In genomic region chr11:113803321-113803941, GRCm38 (mm10) we compare ENCODE assay signal across 10 mouse cellular contexts. TPM values are rescaled to one million over a fixed set of nuclear protein-coding genes. Genes with fewer than 3 reads are reported as not detected.
DNase-seq lines count a peak whose midpoint lies in the region; ATAC-seq and TF ChIP-seq lines count a peak whose summit lies in the region.
"Had no signal": no experiment of that assay in that cellular context is flagged by ENCODE, and none has a peak within 500 bp of the region (broad histone marks: within the 10 kb centered on the region; RNA-seq: fewer than 3 reads in every experiment).

No protein-coding gene starts in this region.

- no peaks in the 10 kb centered on the region for H3K9me3 ChIP-seq in lung, embryonic 14.5 days (ENCODE audit: low read depth, low read length)
- no peaks in the 10 kb centered on the region for H3K9me3 ChIP-seq in limb, embryonic 10.5 days (replicated peaks)
- H3K9me3 ChIP-seq in intestine, embryonic 15.5 days, result no peaks in the 10 kb centered on the region
- H3K9me3 ChIP-seq: heart, embryonic 13.5 days had no signal

- H3K4me1 ChIP-seq in lung, embryonic 14.5 days (ENCODE audit: insufficient read depth), result peaks cover 42% of the 10 kb centered on the region
- peaks cover 41% of the 10 kb centered on the region for H3K4me1 ChIP-seq in limb, embryonic 10.5 days
- peaks cover 34% of the 10 kb centered on the region for H3K4me1 ChIP-seq in intestine, embryonic 15.5 days (replicated peaks)

- no peak for TF ChIP-seq CTCF in lung, embryonic 14.5 days (IDR thresholded peaks at IDR 0.05; ENCODE audit: low read depth)

- no peak for ATAC-seq in lung, embryonic 14.5 days (ENCODE audit: insufficient read depth)
- no peak for ATAC-seq in intestine, embryonic 15.5 days
- ATAC-seq in erythroblast, adult 5-6 weeks (replicated peaks; ENCODE audit: low FRiP score, poor library complexity, severe bottlenecking), result no peak

- no peak overlapping the region for H3K4me2 ChIP-seq in lung, embryonic 14.5 days
- no peak overlapping the region for H3K4me2 ChIP-seq in intestine, embryonic 15.5 days (replicated peaks)

- H3K4me3 ChIP-seq in lung, embryonic 14.5 days (ENCODE audit: low read depth, low read length), result no peak overlapping the region
- no peak overlapping the region for H3K4me3 ChIP-seq in limb, embryonic 10.5 days
- H3K4me3 ChIP-seq in intestine, embryonic 15.5 days (replicated peaks), result no peak overlapping the region
- H3K4me3 ChIP-seq: heart, embryonic 13.5 days had no signal

- DNase-seq in lung, embryonic 14.5 days, result no peak
- no peak for DNase-seq in lung, postnatal 25 days (ENCODE audit: low spot score)
- peak; percentile 44 for DNase-seq in adrenal gland, postnatal 25 days
- no peak for DNase-seq in limb, embryonic 10.5 days (ENCODE audit: low spot score)
- peak; percentile 74 for DNase-seq in thymus, postnatal 14 days
- DNase-seq in frontal cortex, postnatal 14 days (ENCODE audit: low spot score in 2 of 2), result no peak

- no peaks in the 10 kb centered on the region for H3K27me3 ChIP-seq in lung, embryonic 14.5 days (ENCODE audit: insufficient read depth, low read length)
- no peaks in the 10 kb centered on the region for H3K27me3 ChIP-seq in limb, embryonic 10.5 days (ENCODE audit: low read depth, poor library complexity, severe bottlenecking)
- no peaks in the 10 kb centered on the region for H3K27me3 ChIP-seq in intestine, embryonic 15.5 days (replicated peaks)
- H3K27me3 ChIP-seq: heart, embryonic 13.5 days had no signal

- 0 out of 2 replicates have a peak overlapping the region, but pooled peaks have one; percentile 42 for H3K27ac ChIP-seq in lung, embryonic 14.5 days (ENCODE audit: low read depth)
- peak overlapping the region; percentile 50; the same call in 1 of the 2 replicates for H3K27ac ChIP-seq in limb, embryonic 10.5 days
- H3K27ac ChIP-seq in intestine, embryonic 15.5 days, result no peak overlapping the region
- H3K27ac ChIP-seq: liver, embryonic 14.5 days had no signal

- no peaks in the 10 kb centered on the region for H3K36me3 ChIP-seq in lung, embryonic 14.5 days (ENCODE audit: insufficient read depth)
- H3K36me3 ChIP-seq in limb, embryonic 10.5 days, result no peaks in the 10 kb centered on the region
- H3K36me3 ChIP-seq in intestine, embryonic 15.5 days, result no peaks in the 10 kb centered on the region
- H3K36me3 ChIP-seq: heart, embryonic 13.5 days had no signal

- WGBS in lung, embryonic 14.5 days, result 64% methylated on average over 9 of the region's 9 CpGs
- 70% methylated on average over 9 of the region's 9 CpGs for WGBS in limb, embryonic 10.5 days
- 71% methylated on average over 9 of the region's 9 CpGs for WGBS in intestine, embryonic 15.5 days

- no peak overlapping the region for H3K9ac ChIP-seq in lung, embryonic 14.5 days
- no peak overlapping the region for H3K9ac ChIP-seq in intestine, embryonic 15.5 days
- H3K9ac ChIP-seq: liver, embryonic 14.5 days had no signal

RNA-seq across cellular contexts. Expression of gene Cdc42ep4, which starts 51.8 kb away (rescaled TPM):
- 86.6 and 86.9 TPM in 2 replicates for polyA plus RNA-seq in lung, embryonic 14.5 days (2014; fragmentation: Nextera tagmentation; extraction: Ambion mirVana)
- total RNA-seq in adrenal gland, postnatal 25 days (2021), result 114 and 133 TPM in 2 replicates
- polyA plus RNA-seq in limb, embryonic 10.5 days (2016; fragmentation: Nextera tagmentation; extraction: Ambion mirVana), result 111 and 130 TPM in 2 replicates
- 54.4 and 57.8 TPM in 2 replicates for polyA plus RNA-seq in intestine, embryonic 15.5 days (2015; fragmentation: Nextera tagmentation; extraction: Ambion mirVana)
- 4.4 and 5.0 TPM in 2 replicates for total RNA-seq in erythroblast, adult 5-6 weeks (2015; ENCODE audit: low replicate concordance)
- total RNA-seq in erythroblast, adult 5-6 weeks (2017; ENCODE audit: low replicate concordance), result 6.7 and 9.9 TPM in 2 replicates

Comparison
In these comparisons a context has a peak if more than half of its experiments do, and no peak if none do; other contexts are left out.
1. DNase-seq: peak in adrenal gland, postnatal 25 days (single experiment) and thymus, postnatal 14 days (single experiment); none in lung, embryonic 14.5 days (single experiment), lung, postnatal 25 days (single experiment), limb, embryonic 10.5 days (single experiment) and frontal cortex, postnatal 14 days (0 of 2).